Mouse (Mus musculus) heart, adult 2 months (tissue): ENCODE measurements around the gene Noxo1.

Experiments used
- CTCF ChIP-seq: fragments of 200-600 bp; IDR thresholded peaks from 2 replicates; pipeline ENCODE4 v1.8.1; 2022; ENCODE audit warnings: antibody characterized with exemption, mild to moderate bottlenecking, moderate library complexity
- POLR2A ChIP-seq: fragments of 200-500 bp; IDR thresholded peaks from 2 replicates; pipeline ENCODE4 v1.6.1; 2011; ENCODE audit warnings: mild to moderate bottlenecking, low read depth, low read length, control low read depth; ENCODE audit not compliant: insufficient read depth

DNA sequence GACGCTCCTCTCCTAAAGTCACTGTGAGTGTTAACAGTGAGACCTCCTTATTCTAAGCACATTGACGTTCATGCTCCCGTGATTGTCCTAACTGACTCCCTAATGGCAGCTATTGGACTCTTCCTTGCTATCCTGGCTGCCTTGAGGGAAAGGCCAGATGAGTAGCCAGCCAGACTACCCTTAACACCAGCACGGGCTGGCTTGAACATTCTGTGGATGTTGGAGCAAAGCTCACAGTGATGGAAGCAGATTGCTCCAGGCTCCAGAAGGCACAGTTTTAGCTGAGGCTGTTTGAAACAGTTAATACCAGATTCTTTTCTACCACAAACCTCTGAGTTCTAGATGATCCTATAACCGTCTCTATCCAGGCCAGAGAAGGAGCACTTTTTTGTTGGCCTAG lies 47.9 kb downstream of the Noxo1 start:
- no peak for TF ChIP-seq POLR2A
- no peak for TF ChIP-seq CTCF
